Mouse (Mus musculus) liver, embryonic 11.5 days (tissue): ENCODE results near the gene Il11ra1. TPM values are rescaled to one million over a fixed set of nuclear protein-coding genes. Genes with fewer than 3 reads are reported as not detected.
"Not testable (repeated sequence)": the region's sequence is repeated elsewhere in the genome, so short reads cannot be mapped to it uniquely, and the experiment has no call there.

Experiments
- ATAC-seq: fragments of 200-750 bp; cut with Nextera tagmentation; replicated peaks from 2 replicates; pipeline ENCODE4 v1.8.0; 2017; ENCODE audit warnings: moderate number of reproducible peaks, mild to moderate bottlenecking, moderate TSS enrichment, moderate library complexity; ENCODE audit not compliant: low FRiP score
- DNase-seq: peaks from one replicate; pipeline ENCODE4 v3.0.0-alpha.2; 2017; ENCODE audit warnings: low spot score
- H3K27ac ChIP-seq: fragments of 300-500 bp; sonication (generic); 2 replicates; pipeline ENCODE4 v1.5.1; 2014; ENCODE audit warnings: mild to moderate bottlenecking, low read depth, low read length, control low read depth
- H3K27me3 ChIP-seq: fragments of 300-500 bp; sonication (generic); replicated peaks from 2 replicates; pipeline ENCODE4 v1.6.1; 2014; ENCODE audit warnings: low read length, mixed read lengths; ENCODE audit not compliant: control insufficient read depth, insufficient read depth
- H3K36me3 ChIP-seq: fragments of 300-500 bp; sonication (generic); 2 replicates; pipeline ENCODE4 v1.6.1; 2014; ENCODE audit warnings: mild to moderate bottlenecking, low read length, moderate library complexity, mixed read lengths; ENCODE audit not compliant: control insufficient read depth, insufficient read depth
- H3K4me1 ChIP-seq: fragments of 300-500 bp; sonication (generic); replicated peaks from 2 replicates; pipeline ENCODE4 v1.6.1; 2014; ENCODE audit warnings: low read length, mixed read lengths; ENCODE audit not compliant: control insufficient read depth, insufficient read depth
- H3K4me2 ChIP-seq: fragments of 300-500 bp; sonication (generic); 2 replicates; pipeline ENCODE4 v1.6.1; 2014; ENCODE audit warnings: mild to moderate bottlenecking, control low read depth, moderate library complexity
- H3K4me3 ChIP-seq: fragments of 300-500 bp; sonication (generic); 2 replicates; pipeline ENCODE4 v1.5.1; 2014; ENCODE audit warnings: low read depth, low read length, control low read depth
- H3K9ac ChIP-seq: fragments of 300-500 bp; sonication (generic); 2 replicates; pipeline ENCODE4 v1.6.1; 2014; ENCODE audit warnings: low read depth, low read length, control low read depth
- H3K9me3 ChIP-seq: fragments of 300-500 bp; sonication (generic); 2 replicates; pipeline ENCODE4 v1.6.1; 2016; ENCODE audit warnings: low read length, inconsistent platforms, mixed read lengths; ENCODE audit not compliant: control insufficient read depth
- whole genome bisulfite sequencing: fragments of 180-500 bp; shearing (Covaris S2); extraction: QIAGEN DNeasy Blood & Tissue Kit; methylation state at CpG from one replicate; pipeline ENCODE4 v1.1.7; 2014; 5-methylcytosine and 5-hydroxymethylcytosine counted together
- polyA plus RNA-seq: library from polyadenylated mRNA; unstranded; fragments of >200 nt; fragmentation: Nextera tagmentation; extraction: Ambion mirVana; gene quantifications from 2 replicates; pipeline ENCODE4 v1.2.1, GENCODE M21; 2014

The Il11ra1 gene
- polyA plus RNA-seq, 1 experiment from 2014 or later: 72.9 TPM

DNA sequence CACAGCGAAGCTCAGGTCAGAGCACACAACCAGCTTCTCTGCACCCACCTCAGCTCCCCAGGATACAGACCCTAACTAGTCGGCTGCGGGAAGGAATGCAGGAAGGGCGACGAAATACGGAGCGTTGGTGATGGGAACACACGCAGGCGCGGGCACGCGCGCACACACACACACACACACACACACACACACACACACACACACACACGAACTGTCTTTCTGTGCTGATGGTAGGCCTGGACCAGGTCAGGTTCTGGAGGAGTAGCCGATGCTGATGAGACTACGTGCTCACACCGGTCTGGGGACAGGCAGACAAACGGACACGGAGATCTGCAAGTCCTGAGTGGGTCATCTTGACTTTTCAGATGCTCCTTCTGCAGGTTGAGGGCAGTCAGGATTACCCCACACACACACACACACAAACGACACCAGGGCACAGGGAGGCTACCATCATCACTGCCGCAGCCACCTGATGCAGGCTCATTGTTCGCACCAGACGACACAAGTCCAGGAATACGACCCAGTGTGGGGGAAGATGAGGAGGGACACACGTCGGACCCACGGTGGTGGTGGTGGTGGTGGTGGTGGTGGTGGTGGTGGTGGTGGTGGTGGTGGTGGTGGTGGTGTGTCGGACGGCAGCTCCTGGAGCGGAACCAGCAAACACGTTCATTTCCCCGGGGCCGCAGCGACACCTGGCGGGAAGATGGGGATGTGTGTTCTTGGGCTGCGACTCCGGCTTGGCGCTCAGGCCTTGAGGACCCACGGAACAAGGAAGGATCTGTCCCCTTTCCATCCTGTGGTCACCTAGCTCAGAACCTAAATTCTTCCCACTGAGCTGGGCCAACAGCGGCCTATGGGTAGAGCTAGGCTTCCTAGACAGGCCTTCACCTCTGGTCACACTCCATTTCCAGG, 2.6 kb upstream of the Il11ra1 start, which contains the start of gene Cntfr:
Cntfr (minus strand) TSS at position 160 of the 912 bp plus-strand sequence.
- not testable (repeated sequence) for H3K4me2 ChIP-seq, H3K36me3 ChIP-seq, H3K27ac ChIP-seq, H3K4me3 ChIP-seq, H3K9me3 ChIP-seq, H3K9ac ChIP-seq, H3K4me1 ChIP-seq, ATAC-seq
- H3K27me3 ChIP-seq: peaks cover 14% of the 10 kb centered on the region
- WGBS: 15% methylated on average over 31 of the region's 40 CpGs
- peak; percentile 65 for DNase-seq

DNA sequence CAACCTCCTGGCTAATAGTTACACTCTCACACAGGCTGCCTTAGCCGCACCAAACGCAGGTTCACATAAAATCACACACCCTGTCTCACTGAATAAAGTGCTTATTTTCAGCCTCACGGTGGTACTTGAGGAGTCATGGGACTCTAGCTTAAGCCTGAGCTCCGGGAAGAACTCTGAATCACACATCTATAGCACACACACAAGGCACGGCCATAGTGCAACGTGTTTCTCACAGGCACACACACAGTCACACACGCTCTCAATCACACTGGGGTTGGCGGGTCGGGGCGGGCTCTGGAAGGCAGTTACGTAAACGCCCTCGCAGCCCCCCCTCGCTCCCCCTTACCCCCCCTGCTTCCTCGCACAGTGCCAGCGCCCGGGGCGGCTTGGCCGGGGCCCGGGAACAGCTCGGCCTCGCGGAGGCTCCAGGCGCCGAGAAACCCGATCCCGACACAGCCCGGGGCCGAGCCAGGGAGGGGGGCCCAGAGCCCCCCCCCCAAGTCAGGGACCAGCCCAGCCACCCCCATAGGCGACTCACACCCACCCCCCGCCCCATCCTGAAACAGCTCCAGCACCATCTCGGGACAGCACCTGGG, 1.3 kb upstream of the Il11ra1 start:
- H3K27me3 ChIP-seq, H3K4me1 ChIP-seq, ATAC-seq, DNase-seq, H3K9ac ChIP-seq, H3K36me3 ChIP-seq, H3K9me3 ChIP-seq, H3K4me3 ChIP-seq, H3K27ac ChIP-seq, H3K4me2 ChIP-seq: not testable (repeated sequence)
- WGBS: 11% methylated on average over 18 of the region's 32 CpGs

DNA sequence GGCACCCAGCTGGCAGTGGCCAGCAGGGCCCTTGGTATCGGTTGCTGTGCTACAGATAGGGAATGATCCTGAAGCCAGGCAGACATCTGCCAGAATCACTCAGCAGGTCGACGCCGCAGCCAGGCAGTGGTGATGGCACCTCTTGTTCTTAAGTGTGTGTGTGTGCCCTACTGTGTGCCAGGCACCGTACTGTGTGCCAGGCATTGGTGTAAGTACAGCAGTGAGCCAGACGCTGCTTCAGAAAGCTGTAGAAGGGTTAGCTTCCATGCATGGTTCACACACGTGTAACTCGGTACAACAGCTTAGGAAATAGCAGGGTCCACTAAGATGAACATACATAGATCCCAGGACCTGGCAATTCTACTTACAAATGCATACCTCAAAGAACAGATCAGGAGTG, 435 bp downstream of the Il11ra1 start:
- not testable (repeated sequence) for H3K9ac ChIP-seq, H3K4me1 ChIP-seq, H3K4me2 ChIP-seq, H3K27ac ChIP-seq, H3K4me3 ChIP-seq, ATAC-seq, DNase-seq, H3K27me3 ChIP-seq, H3K9me3 ChIP-seq, H3K36me3 ChIP-seq
- 85% methylated on average over 2 of the region's 8 CpGs for WGBS

DNA sequence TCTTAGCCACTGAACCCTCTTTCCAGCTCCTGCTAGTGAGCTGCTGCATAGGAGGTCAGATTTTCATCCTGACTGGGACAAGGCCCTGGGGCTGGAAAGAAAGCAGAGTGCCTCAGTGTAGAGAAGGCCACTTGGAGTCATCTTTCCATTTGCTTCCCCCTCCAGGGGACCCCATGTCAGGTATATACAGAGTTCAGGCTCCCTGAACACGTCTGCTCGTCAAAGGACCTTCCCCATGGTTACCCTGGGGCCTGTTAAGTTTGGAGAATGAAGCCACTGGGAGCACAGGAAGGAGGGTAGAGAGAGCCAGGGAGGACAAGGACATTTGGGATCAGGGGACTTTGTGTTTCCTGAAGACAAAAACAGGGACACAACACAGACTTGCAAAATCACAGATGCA, 2.4 kb downstream of the Il11ra1 start:
- 79% methylated on average over 2 of the region's 2 CpGs for WGBS
- H3K4me3 ChIP-seq, H3K36me3 ChIP-seq, H3K27ac ChIP-seq, H3K4me1 ChIP-seq, H3K9me3 ChIP-seq, H3K4me2 ChIP-seq, H3K9ac ChIP-seq, ATAC-seq, DNase-seq: not testable (repeated sequence)
- peaks cover 24% of the 10 kb centered on the region for H3K27me3 ChIP-seq

DNA sequence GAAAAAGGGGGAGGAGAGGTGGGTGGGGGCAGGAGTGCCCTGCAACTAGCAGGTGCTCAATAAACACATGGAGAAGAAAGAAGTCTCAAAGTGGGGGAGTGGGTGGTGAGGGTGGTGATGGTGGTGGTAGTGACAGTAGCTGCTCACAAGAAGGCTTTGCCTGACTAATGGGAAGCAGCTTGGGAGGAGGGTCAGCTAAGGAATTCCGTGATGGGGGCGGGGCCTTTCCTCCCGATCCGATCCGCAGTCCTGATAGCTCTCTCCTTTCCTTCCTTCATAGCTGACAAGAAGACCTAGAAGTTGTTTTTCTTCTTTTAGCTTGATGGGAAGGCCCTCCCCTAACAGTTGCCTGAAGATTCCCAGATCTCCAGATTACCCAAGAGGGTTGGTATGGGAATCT, 4.9 kb downstream of the Il11ra1 start:
- peaks cover 18% of the 10 kb centered on the region for H3K27me3 ChIP-seq
- H3K9me3 ChIP-seq: no peaks in the 10 kb centered on the region
- H3K4me1 ChIP-seq: no peaks in the 10 kb centered on the region
- 9% methylated on average over 5 of the region's 5 CpGs for WGBS
- no peak overlapping the region for H3K4me3 ChIP-seq
- H3K36me3 ChIP-seq: no peaks in the 10 kb centered on the region
- no peak overlapping the region for H3K9ac ChIP-seq
- no peak overlapping the region for H3K4me2 ChIP-seq
- DNase-seq: no peak
- ATAC-seq: no peak
- H3K27ac ChIP-seq: no peak overlapping the region

DNA sequence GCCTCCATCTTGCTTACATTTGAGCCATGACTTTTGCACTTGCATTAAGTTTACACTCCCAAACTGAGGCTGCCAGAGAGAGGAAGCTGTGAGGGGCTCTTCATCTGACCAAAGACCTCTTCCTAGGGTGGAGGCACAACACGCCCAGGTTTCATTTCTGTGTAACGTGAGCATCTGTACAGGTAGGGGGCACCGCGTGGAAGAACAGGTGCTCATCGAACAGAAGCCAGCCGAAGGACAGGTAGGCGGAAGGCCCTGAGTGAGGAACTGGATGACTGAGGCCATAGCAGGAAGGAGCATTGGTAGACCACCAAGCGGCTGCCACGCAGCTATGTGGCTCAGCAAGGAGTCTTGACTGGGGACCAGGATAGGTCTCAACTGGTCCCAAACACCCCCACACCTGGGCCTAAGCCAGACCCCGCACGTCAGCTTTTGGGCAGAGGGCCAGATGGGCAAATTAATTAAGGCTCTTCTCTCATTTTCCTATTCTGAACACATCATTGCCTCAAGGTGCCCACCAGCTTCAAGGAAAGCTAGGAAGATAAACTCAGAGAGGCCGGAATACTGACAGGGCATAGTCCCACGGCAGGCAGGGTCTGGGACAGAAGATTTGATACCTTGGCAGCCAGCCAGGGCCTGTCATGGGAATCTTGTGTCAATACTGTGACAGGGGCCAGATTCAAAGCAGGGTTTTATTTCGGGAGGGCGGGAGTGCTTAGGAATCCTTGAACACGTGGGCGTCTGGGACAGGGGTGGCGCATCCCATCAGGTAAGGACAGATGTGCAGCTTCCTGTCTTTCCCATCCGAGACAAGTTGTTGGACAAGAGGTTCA, 6.3 kb downstream of the Il11ra1 start:
- Histone ChIP-seq H3K4me3 (no peak overlapping the region), H3K4me2 (no peak overlapping the region), H3K27me3 (peaks cover 18% of the 10 kb centered on the region), H3K36me3 (no peaks in the 10 kb centered on the region), H3K9me3 (no peaks in the 10 kb centered on the region), H3K4me1 (no peaks in the 10 kb centered on the region), H3K9ac (no peak overlapping the region), H3K27ac (no peak overlapping the region)
- DNase-seq: no peak
- WGBS: 71% methylated on average over 19 of the region's 19 CpGs
- ATAC-seq: no peak

DNA sequence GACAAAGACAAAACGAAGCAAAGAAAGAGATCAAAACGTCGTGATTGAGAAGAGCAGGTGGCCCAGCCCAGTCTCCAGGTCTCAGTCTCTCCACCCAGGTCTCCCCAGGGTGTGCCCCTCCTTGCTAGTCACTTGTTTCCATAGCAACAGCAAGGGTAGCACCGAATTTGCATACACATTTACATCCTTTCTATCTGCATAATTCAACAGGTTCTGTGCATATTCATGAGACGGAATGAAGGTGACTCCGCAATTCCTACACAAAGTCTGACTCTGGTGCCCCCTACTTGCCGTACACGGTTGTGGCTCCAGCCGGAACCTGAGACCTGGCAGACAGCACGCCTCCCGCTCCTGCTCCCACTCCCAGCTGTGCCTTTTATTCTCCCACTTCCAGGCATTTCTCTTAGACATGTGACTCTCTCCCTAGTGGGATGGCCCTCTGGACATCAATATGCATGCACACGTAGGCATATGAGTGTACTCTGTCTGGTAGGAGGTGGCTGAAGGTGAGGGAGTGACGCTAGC, 7.3 kb downstream of the Il11ra1 start:
- no peaks in the 10 kb centered on the region for H3K36me3 ChIP-seq
- ATAC-seq: peak; percentile 70
- no peak overlapping the region for H3K27ac ChIP-seq
- H3K4me3 ChIP-seq: no peak overlapping the region
- no peak overlapping the region for H3K9ac ChIP-seq
- H3K4me1 ChIP-seq: peaks cover 5% of the 10 kb centered on the region
- DNase-seq: peak; percentile 56
- 6% methylated on average over 13 of the region's 13 CpGs for WGBS
- H3K9me3 ChIP-seq: no peaks in the 10 kb centered on the region
- peaks cover 18% of the 10 kb centered on the region for H3K27me3 ChIP-seq
- H3K4me2 ChIP-seq: peak overlapping the region; percentile 1; the same call in 1 of the 2 replicates

DNA sequence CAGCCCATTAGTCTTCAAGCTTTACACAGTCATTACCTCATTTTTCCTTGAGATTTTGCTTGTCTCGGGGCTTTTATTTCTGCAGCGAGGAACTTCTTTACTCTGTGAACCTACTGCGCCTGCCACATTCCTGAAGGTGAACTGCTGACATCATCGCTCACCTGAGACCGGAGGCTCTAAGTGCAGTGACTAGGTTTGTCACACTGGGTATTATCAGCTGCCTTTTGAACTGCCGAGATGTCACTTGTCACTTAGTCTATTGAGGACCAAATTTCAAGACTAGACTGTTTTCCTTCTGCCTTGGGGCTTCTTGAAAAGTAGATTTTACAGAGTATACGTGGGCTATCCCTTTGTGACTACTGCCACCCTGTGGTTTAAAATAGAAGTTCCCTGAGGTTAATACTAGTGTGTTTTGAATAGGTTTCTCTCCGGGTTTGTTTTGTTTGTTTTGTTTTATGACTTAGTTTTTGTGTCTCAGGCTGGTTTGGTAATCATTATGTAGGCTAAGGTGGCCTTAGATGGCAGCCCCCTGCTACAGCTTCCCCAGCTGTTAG, 8.5 kb downstream of the Il11ra1 start:
- no peaks in the 10 kb centered on the region for H3K9me3 ChIP-seq
- no peaks in the 10 kb centered on the region for H3K36me3 ChIP-seq
- H3K9ac ChIP-seq: no peak overlapping the region
- ATAC-seq (no peak), DNase-seq (no peak)
- H3K4me2 ChIP-seq: no peak overlapping the region
- peaks cover 10% of the 10 kb centered on the region for H3K4me1 ChIP-seq
- H3K4me3 ChIP-seq: no peak overlapping the region
- H3K27me3 ChIP-seq: peaks cover 18% of the 10 kb centered on the region
- H3K27ac ChIP-seq: no peak overlapping the region
- WGBS: 40% methylated on average over 8 of the region's 8 CpGs
